In the genomic region with DNA sequence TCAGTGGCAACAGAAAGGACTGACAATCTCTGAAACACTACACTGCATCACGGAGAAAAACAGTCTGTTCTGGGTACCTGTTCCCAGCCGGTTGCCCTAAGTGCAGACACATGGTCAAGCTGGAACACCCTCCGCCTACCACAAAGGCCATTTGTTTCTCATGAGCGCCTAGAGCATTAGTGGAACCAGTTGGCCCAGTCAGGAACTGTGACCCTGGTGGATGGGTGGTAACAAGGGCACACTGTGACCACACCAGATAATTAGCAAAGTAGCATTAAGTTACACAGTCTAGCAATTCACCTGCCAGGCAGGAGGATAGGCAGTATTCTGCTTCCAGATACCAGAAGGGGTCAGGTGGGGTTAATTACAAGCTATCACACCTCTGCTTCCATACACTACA, we compare ENCODE assay signal across 13 mouse cellular contexts. TPM values are rescaled to one million over a fixed set of nuclear protein-coding genes. Genes with fewer than 3 reads are reported as not detected.
DNase-seq lines count a peak whose midpoint lies in the region.
"Had no signal": no experiment of that assay in that cellular context is flagged by ENCODE, and none has a peak within 500 bp of the region (broad histone marks: within the 10 kb centered on the region; RNA-seq: fewer than 3 reads in every experiment).

No protein-coding gene starts in this region.

- peak; percentile 39 for DNase-seq in embryo, embryonic 9.5 days (ENCODE audit: extremely low spot score)
- no peak for DNase-seq in embryo, embryonic 10.5 days (ENCODE audit: low spot score)
- DNase-seq in urinary bladder, postnatal 14 days (ENCODE audit: low spot score), result peak; percentile 39
- no peak for DNase-seq in urinary bladder, postnatal 36 days (ENCODE audit: low spot score in 2 of 2)
- peak; percentile 67 for DNase-seq in kidney, postnatal 14 days
- DNase-seq in retina, postnatal 1 day, result no peak
- DNase-seq in spleen, postnatal 36 days (ENCODE audit: low spot score in 2 of 2), result no peak
- DNase-seq in layer of hippocampus, postnatal 36 days, result no peak
- DNase-seq: adrenal gland, postnatal 25 days; cerebellum, adult 11 months; heart, postnatal 14 days; thymus, adult 18-20 months had no signal

RNA-seq across cellular contexts. Expression of gene Dlg5, which starts 29.7 kb away (rescaled TPM):
- 10 to 100 TPM; 57.8 to 61.7 TPM for total RNA-seq in layer of hippocampus, postnatal 36 days (2021)
- total RNA-seq: granulocyte monocyte progenitor cell, adult 5-6 weeks had no signal

Comparison
In these comparisons a context has a peak if more than half of its experiments do, and no peak if none do; other contexts are left out.
1. DNase-seq: peak in embryo, embryonic 9.5 days (single experiment), urinary bladder, postnatal 14 days (single experiment) and kidney, postnatal 14 days (single experiment); none in embryo, embryonic 10.5 days (single experiment), urinary bladder, postnatal 36 days (0 of 2), retina, postnatal 1 day (single experiment), spleen, postnatal 36 days (0 of 2) and layer of hippocampus, postnatal 36 days (0 of 2).